Comparison of ENCODE assay signal across 18 mouse cellular contexts in the genomic region with DNA sequence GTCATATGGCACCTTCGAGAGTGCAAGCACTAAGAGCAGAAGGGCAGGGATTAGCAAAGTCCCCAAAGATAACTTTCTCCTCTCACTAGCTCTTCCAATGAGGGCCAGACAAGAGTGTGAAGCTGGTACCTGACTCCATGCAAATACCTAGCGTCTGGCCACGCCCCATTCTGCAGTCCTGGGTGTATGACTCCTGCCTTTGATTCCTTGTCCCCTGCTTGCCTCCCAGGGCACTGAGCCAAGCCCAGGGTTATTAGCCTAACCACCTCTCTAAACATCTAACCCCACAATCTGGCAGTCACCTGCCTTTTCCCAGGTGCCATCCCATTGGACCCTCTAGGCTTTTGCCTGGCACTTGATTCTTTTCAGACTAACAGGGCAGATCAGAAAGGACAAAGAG.
DNase-seq lines count a peak whose midpoint lies in the region; ATAC-seq lines count a peak whose summit lies in the region.
"Had no signal": no experiment of that assay in that cellular context is flagged by ENCODE, and none has a peak within 500 bp of the region (broad histone marks: within the 10 kb centered on the region; RNA-seq: fewer than 3 reads in every experiment).

No protein-coding gene starts in this region.

- no peaks in the 10 kb centered on the region for H3K27me3 ChIP-seq in lung, embryonic 15.5 days
- H3K27me3 ChIP-seq: forebrain, embryonic 13.5 days; heart, embryonic 15.5 days; hindbrain, embryonic 13.5 days; limb, embryonic 15.5 days; midbrain, embryonic 13.5 days; neural tube, embryonic 12.5 days had no signal

- H3K9ac ChIP-seq in lung, embryonic 15.5 days: no peak overlapping the region
- H3K9ac ChIP-seq: forebrain, embryonic 13.5 days; heart, embryonic 15.5 days; hindbrain, embryonic 13.5 days; limb, embryonic 15.5 days; midbrain, embryonic 13.5 days; neural tube, embryonic 12.5 days had no signal

- no peak overlapping the region for H3K4me3 ChIP-seq in lung, embryonic 15.5 days
- H3K4me3 ChIP-seq: forebrain, embryonic 13.5 days; heart, embryonic 15.5 days; hindbrain, embryonic 13.5 days; limb, embryonic 15.5 days; midbrain, embryonic 13.5 days; neural tube, embryonic 12.5 days had no signal

- H3K36me3 ChIP-seq in lung, embryonic 15.5 days: no peaks in the 10 kb centered on the region
- H3K36me3 ChIP-seq: heart, embryonic 15.5 days; hindbrain, embryonic 13.5 days; limb, embryonic 15.5 days; midbrain, embryonic 13.5 days; neural tube, embryonic 12.5 days had no signal

- no peaks in the 10 kb centered on the region for H3K4me1 ChIP-seq in lung, embryonic 15.5 days

- intact Hi-C loops in gastrocnemius, postnatal 14 days (cut with DNase I; ENCODE audit: low total_unique reads): no loop called here

- H3K27ac ChIP-seq in lung, embryonic 15.5 days: no peak overlapping the region
- H3K27ac ChIP-seq: forebrain, embryonic 13.5 days; heart, embryonic 15.5 days; hindbrain, embryonic 13.5 days; limb, embryonic 15.5 days; midbrain, embryonic 13.5 days; neural tube, embryonic 12.5 days had no signal

- 14% methylated on average over 3 of the region's 3 CpGs for WGBS in lung, embryonic 15.5 days

- peak; percentile 55; the same call in 1 of the 2 replicates for ATAC-seq in lung, embryonic 15.5 days (ENCODE audit: borderline replicate concordance, extremely low read depth, low FRiP score, low TSS enrichment)
- ATAC-seq: forebrain, embryonic 13.5 days; midbrain, embryonic 13.5 days had no signal

- no peaks in the 10 kb centered on the region for H3K9me3 ChIP-seq in lung, embryonic 15.5 days
- H3K9me3 ChIP-seq: forebrain, embryonic 13.5 days; heart, embryonic 15.5 days; hindbrain, embryonic 13.5 days; limb, embryonic 15.5 days; midbrain, embryonic 13.5 days; neural tube, embryonic 12.5 days had no signal

- H3K4me2 ChIP-seq in lung, embryonic 15.5 days: no peak overlapping the region
- H3K4me2 ChIP-seq: forebrain, embryonic 13.5 days; heart, embryonic 15.5 days; hindbrain, embryonic 13.5 days; limb, embryonic 15.5 days; midbrain, embryonic 13.5 days; neural tube, embryonic 12.5 days had no signal

- DNase-seq in embryo, embryonic 10 days (ENCODE audit: low spot score): peak; percentile 10
- DNase-seq in embryo, embryonic 11 days: no peak
- no peak for DNase-seq in lung, postnatal 14 days
- peak; percentile 22 for DNase-seq in kidney, adult 9 months
- DNase-seq in lung, postnatal 36 days: peak; percentile 25
- no peak for DNase-seq in gastrocnemius, postnatal 14 days
- DNase-seq in gastrocnemius, adult 8-10 months (ENCODE audit: low spot score in 2 of 2): no peak
- DNase-seq: adrenal gland, adult 2 months; cerebellum, adult 9-11 months; gastrocnemius, postnatal 36 days; right cerebral cortex, postnatal 4 days had no signal

Comparison
In these comparisons a context has a peak if more than half of its experiments do, and no peak if none do; other contexts are left out.
1. DNase-seq: peak in embryo, embryonic 10 days (single experiment), kidney, adult 9 months (single experiment) and lung, postnatal 36 days (single experiment); none in embryo, embryonic 11 days (single experiment), lung, postnatal 14 days (single experiment), gastrocnemius, postnatal 14 days (single experiment) and gastrocnemius, adult 8-10 months (0 of 2).